ENCODE assay signal across 14 mouse cellular contexts in the genomic region with DNA sequence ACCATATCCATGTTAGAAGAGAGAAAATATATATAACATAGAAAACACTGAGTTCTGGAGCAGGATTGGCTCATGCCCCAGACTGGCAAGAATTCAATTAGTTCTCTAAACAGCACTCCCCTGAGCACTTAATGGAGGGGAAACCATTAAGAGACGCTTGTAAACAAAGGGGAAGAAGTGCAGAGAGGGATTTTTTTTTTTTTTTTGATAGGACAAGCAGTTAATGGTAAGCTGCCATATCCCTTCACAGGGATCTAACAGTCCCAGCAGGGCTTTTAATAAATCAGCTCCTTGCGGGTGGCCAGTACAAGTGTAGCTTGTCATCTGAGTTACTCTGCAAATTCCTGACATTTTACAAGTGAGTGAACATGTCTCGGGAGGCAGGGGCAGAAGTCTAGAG.
DNase-seq lines count a peak whose midpoint lies in the region; ATAC-seq and TF ChIP-seq lines count a peak whose summit lies in the region.
"Had no signal": no experiment of that assay in that cellular context is flagged by ENCODE, and none has a peak within 500 bp of the region (broad histone marks: within the 10 kb centered on the region; RNA-seq: fewer than 3 reads in every experiment).

No protein-coding gene starts in this region.

- H3K27ac ChIP-seq in lung, embryonic 14.5 days (ENCODE audit: low read depth): no peak overlapping the region
- no peak overlapping the region for H3K27ac ChIP-seq in neural tube, embryonic 15.5 days (replicated peaks)
- H3K27ac ChIP-seq in layer of hippocampus, adult 2 months: no peak overlapping the region
- H3K27ac ChIP-seq: midbrain, embryonic 10.5 days had no signal

- ATAC-seq in lung, embryonic 14.5 days (ENCODE audit: insufficient read depth): peak; percentile 68; the same call in 1 of the 2 replicates
- ATAC-seq in neural tube, embryonic 15.5 days (ENCODE audit: low FRiP score): 0 out of 2 replicates have a peak, but pooled peaks have one; percentile 28
- ATAC-seq: liver, postnatal 0 days had no signal

- no peaks in the 10 kb centered on the region for H3K36me3 ChIP-seq in lung, embryonic 14.5 days (ENCODE audit: insufficient read depth)
- no peaks in the 10 kb centered on the region for H3K36me3 ChIP-seq in neural tube, embryonic 15.5 days
- H3K36me3 ChIP-seq: midbrain, embryonic 10.5 days had no signal

- no peaks in the 10 kb centered on the region for H3K27me3 ChIP-seq in lung, embryonic 14.5 days (ENCODE audit: insufficient read depth, low read length)
- no peaks in the 10 kb centered on the region for H3K27me3 ChIP-seq in neural tube, embryonic 15.5 days (replicated peaks)
- H3K27me3 ChIP-seq: CH12.LX had no signal

- no peaks in the 10 kb centered on the region for H3K4me1 ChIP-seq in lung, embryonic 14.5 days (ENCODE audit: insufficient read depth)
- H3K4me1 ChIP-seq in neural tube, embryonic 15.5 days: peaks cover 6% of the 10 kb centered on the region
- H3K4me1 ChIP-seq: midbrain, embryonic 10.5 days had no signal

- TF ChIP-seq CTCF in lung, embryonic 14.5 days (IDR thresholded peaks at IDR 0.05; ENCODE audit: low read depth): no peak
- no peak for TF ChIP-seq CTCF in layer of hippocampus, adult 2 months (conservative IDR thresholded peaks at IDR 0.05)

- WGBS in lung, embryonic 14.5 days: 6% methylated on average over 3 of the region's 3 CpGs
- 12% methylated on average over 3 of the region's 3 CpGs for WGBS in neural tube, embryonic 15.5 days

- no peak overlapping the region for H3K4me3 ChIP-seq in lung, embryonic 14.5 days (ENCODE audit: low read depth, low read length)
- H3K4me3 ChIP-seq in neural tube, embryonic 15.5 days (replicated peaks): no peak overlapping the region
- no peak overlapping the region for H3K4me3 ChIP-seq in layer of hippocampus, adult 2 months
- H3K4me3 ChIP-seq: midbrain, embryonic 10.5 days had no signal

- H3K9me3 ChIP-seq in lung, embryonic 14.5 days (ENCODE audit: low read depth, low read length): no peaks in the 10 kb centered on the region
- H3K9me3 ChIP-seq in neural tube, embryonic 15.5 days (replicated peaks): no peaks in the 10 kb centered on the region
- H3K9me3 ChIP-seq: midbrain, embryonic 10.5 days had no signal

- H3K9ac ChIP-seq in lung, embryonic 14.5 days: no peak overlapping the region
- no peak overlapping the region for H3K9ac ChIP-seq in neural tube, embryonic 15.5 days (replicated peaks)
- H3K9ac ChIP-seq: liver, postnatal 0 days had no signal

- H3K4me2 ChIP-seq in lung, embryonic 14.5 days: no peak overlapping the region
- no peak overlapping the region for H3K4me2 ChIP-seq in neural tube, embryonic 15.5 days

- DNase-seq in lung, embryonic 14.5 days: peak; percentile 53
- no peak for DNase-seq in lung, postnatal 4 days
- DNase-seq in kidney, adult 11 months: peak; percentile 4
- DNase-seq in kidney, postnatal 10 days: peak; percentile 13
- no peak for DNase-seq in cerebellum, adult 9-11 months
- no peak for DNase-seq in layer of hippocampus, adult 2 months (ENCODE audit: low spot score in 2 of 2)
- DNase-seq in urinary bladder, postnatal 25 days (ENCODE audit: low spot score): no peak
- DNase-seq: adrenal gland, adult 2 months; cerebellum, postnatal 25 days; heart, postnatal 36 days; liver, postnatal 0 days had no signal

Comparison
In these comparisons a context has a peak if more than half of its experiments do, and no peak if none do; other contexts are left out.
1. DNase-seq: peak in lung, embryonic 14.5 days (single experiment), kidney, adult 11 months (single experiment) and kidney, postnatal 10 days (single experiment); none in lung, postnatal 4 days (0 of 2), cerebellum, adult 9-11 months (single experiment), layer of hippocampus, adult 2 months (0 of 2) and urinary bladder, postnatal 25 days (single experiment).